ENCODE assay signal across 8 mouse cellular contexts in the genomic region with DNA sequence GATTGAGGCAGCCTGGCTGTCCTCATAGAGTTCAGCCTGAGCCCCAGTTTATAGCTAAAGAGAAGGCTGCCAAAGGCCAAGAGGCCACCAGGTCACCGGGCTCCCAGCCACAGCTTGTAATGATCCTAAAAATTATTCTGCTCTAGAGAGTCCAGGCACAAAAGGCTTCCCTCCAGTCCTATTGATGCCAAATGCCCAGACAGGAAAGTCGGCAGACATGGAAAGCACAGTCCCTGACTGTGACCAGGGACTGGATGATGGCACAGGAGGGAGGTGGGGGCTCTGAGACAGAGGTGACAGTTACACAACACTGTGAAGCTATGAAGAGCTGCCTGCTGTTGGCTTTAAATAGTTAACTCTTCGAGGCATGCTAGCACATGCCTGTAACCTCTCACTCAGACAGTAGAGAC.
DNase-seq lines count a peak whose midpoint lies in the region.

No protein-coding gene starts in this region.

- DNase-seq in heart, adult 8-10 months (ENCODE audit: low spot score): peak; percentile 60
- DNase-seq in heart, postnatal 4 days: no peak
- peak; percentile 70 for DNase-seq in adrenal gland, adult 2 months
- DNase-seq in gastrocnemius, postnatal 10 days: peak; percentile 55
- DNase-seq in kidney, postnatal 36 days: peak; percentile 82 to 87
- peak; percentile 35 for DNase-seq in right cerebral cortex, postnatal 14 days
- DNase-seq in frontal cortex, postnatal 25 days (ENCODE audit: low spot score in 2 of 2): no peak
- no peak for DNase-seq in cerebellum, adult 18-20 months

Comparison
In these comparisons a context has a peak if more than half of its experiments do, and no peak if none do; other contexts are left out.
1. DNase-seq: peak in heart, adult 8-10 months (single experiment), adrenal gland, adult 2 months (single experiment), gastrocnemius, postnatal 10 days (single experiment), kidney, postnatal 36 days (2 of 2) and right cerebral cortex, postnatal 14 days (single experiment); none in heart, postnatal 4 days (single experiment), frontal cortex, postnatal 25 days (0 of 2) and cerebellum, adult 18-20 months (0 of 2).